Mouse (Mus musculus): ENCODE data around the gene Gsdma3. TPM values are rescaled to one million over a fixed set of nuclear protein-coding genes. Genes with fewer than 3 reads are reported as not detected.
A peak's percentile ranks its signal among the peaks of the same experiment; 100 is the strongest.

The Gsdma3 gene
- polyA plus RNA-seq, 1 experiment from 2014 or later: not detected

DNA sequence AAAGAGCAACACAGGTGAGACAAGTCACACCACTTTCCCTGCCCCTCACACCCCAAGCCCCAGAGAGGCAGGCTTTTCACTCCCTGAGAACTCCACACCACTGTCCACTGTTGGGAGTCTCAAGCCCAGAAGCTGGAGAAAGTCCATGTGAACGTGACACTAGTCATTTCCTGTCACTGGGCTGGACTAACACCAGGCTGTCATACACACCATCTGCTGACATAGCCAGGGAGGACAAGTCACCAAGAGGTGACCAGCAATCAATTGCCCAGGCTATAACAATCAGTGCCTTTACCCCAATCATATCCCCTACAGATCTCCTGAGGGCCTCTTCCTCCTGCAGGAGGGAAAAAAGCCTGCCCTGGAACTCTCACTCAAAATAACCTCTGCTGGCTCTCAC lies 42.0 kb upstream of the Gsdma3 start:
- Histone ChIP-seq H3K36me3 (ENCODE audit: control insufficient read depth, insufficient read depth, low read length) (no peaks in the 10 kb centered on the region), H3K4me3 (ENCODE audit: low read length) (no peak overlapping the region), H3K4me2 (ENCODE audit: low read depth, low read length) (no peak overlapping the region), H3K27me3 (ENCODE audit: control insufficient read depth, insufficient read depth, low read depth, low read length) (no peaks in the 10 kb centered on the region), H3K9me3 (ENCODE audit: control insufficient read depth, low read length) (no peaks in the 10 kb centered on the region), H3K27ac (ENCODE audit: low read length) (no peak overlapping the region), H3K4me1 (replicated peaks; ENCODE audit: control insufficient read depth, insufficient read depth, low read length) (peaks cover 32% of the 10 kb centered on the region), H3K9ac (ENCODE audit: low read length) (no peak overlapping the region)
- WGBS: 23% methylated on average over 1 of the region's 1 CpGs
- ATAC-seq (ENCODE audit: low read depth): no peak

DNA sequence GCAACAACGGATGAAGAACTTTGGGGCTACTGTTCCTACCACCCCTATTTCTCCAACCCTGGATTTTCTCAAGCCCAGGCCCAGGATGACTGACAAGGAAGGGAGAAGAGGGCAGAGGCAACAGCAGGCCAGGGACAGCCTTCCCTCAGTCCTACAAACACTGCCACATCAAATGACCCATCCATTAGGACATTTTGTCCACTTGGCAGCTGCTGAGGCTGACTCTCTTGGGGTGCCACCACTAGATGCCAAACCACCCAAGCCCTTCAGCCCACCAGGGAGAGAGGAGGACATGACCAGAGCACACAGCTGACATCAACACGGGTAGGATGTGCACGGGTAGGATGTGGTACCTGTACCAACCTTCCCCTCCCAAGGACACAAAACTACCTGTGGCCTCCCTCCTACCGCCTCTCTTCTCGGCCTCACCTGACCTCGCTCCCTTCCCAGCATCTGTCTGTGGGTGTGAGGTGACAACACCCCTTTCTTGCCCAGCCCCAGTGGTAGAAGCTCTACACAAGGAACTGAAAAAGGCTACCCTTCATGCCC lies 41.5 kb upstream of the Gsdma3 start:
- no peaks in the 10 kb centered on the region for H3K27me3 ChIP-seq (ENCODE audit: control insufficient read depth, insufficient read depth, low read depth, low read length)
- no peak overlapping the region for H3K4me2 ChIP-seq (ENCODE audit: low read depth, low read length)
- 92% methylated on average over 6 of the region's 6 CpGs for WGBS
- no peak overlapping the region for H3K4me3 ChIP-seq (ENCODE audit: low read length)
- H3K9me3 ChIP-seq (ENCODE audit: control insufficient read depth, low read length): no peaks in the 10 kb centered on the region
- H3K9ac ChIP-seq (ENCODE audit: low read length): no peak overlapping the region
- no peaks in the 10 kb centered on the region for H3K36me3 ChIP-seq (ENCODE audit: control insufficient read depth, insufficient read depth, low read length)
- no peak for ATAC-seq (ENCODE audit: low read depth)
- H3K27ac ChIP-seq (ENCODE audit: low read length): no peak overlapping the region
- H3K4me1 ChIP-seq (replicated peaks; ENCODE audit: control insufficient read depth, insufficient read depth, low read length): peaks cover 32% of the 10 kb centered on the region

DNA sequence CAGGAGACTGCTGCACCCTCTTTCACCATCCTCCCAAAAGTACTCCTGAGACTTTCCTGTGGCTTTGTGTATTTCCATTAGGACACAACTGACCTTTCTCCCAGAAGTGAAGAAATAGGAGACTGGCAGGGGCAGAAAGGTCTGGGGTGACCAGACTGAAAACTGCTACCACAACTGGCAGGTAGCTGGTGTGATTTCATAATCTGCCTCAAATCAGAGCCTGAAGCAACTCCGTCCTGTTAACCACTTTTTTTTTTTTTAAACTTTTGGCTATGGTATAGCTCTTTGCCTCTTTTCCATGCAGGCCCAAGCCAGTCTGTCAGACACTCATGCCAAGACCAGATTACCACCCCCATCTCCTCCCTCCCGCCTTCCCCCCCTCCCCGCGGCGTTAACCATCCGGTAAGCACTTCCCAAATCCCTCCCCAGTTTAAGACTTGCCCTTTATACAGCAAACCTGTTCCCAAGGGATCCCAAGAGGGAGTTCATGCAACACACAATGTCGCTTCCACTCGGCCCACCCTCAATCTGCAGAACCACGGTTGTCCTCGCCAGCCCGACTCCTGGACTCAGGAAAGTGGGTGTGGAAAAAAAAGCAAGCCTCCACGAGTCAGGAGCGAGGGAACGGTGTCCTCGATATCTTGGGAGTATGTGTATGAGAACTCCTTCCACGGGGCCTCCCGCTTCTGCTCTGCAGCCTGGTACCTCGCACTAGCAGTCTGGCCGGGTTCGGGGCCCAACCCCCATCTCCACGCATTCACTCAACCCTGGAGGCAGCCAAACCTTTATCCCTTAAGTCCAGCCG lies 39.9 kb upstream of the Gsdma3 start:
- no peaks in the 10 kb centered on the region for H3K36me3 ChIP-seq (ENCODE audit: control insufficient read depth, insufficient read depth, low read length)
- H3K4me3 ChIP-seq (ENCODE audit: low read length): peak overlapping the region; percentile 93
- peak overlapping the region; percentile 95 for H3K4me2 ChIP-seq (ENCODE audit: low read depth, low read length)
- peak; percentile 13 for ATAC-seq (ENCODE audit: low read depth)
- peak overlapping the region; percentile 92 for H3K9ac ChIP-seq (ENCODE audit: low read length)
- WGBS: 1% methylated on average over 22 of the region's 22 CpGs
- H3K4me1 ChIP-seq (replicated peaks; ENCODE audit: control insufficient read depth, insufficient read depth, low read length): peaks cover 32% of the 10 kb centered on the region
- H3K27me3 ChIP-seq (ENCODE audit: control insufficient read depth, insufficient read depth, low read depth, low read length): no peaks in the 10 kb centered on the region
- H3K9me3 ChIP-seq (ENCODE audit: control insufficient read depth, low read length): no peaks in the 10 kb centered on the region
- peak overlapping the region; percentile 83 for H3K27ac ChIP-seq (ENCODE audit: low read length)

DNA sequence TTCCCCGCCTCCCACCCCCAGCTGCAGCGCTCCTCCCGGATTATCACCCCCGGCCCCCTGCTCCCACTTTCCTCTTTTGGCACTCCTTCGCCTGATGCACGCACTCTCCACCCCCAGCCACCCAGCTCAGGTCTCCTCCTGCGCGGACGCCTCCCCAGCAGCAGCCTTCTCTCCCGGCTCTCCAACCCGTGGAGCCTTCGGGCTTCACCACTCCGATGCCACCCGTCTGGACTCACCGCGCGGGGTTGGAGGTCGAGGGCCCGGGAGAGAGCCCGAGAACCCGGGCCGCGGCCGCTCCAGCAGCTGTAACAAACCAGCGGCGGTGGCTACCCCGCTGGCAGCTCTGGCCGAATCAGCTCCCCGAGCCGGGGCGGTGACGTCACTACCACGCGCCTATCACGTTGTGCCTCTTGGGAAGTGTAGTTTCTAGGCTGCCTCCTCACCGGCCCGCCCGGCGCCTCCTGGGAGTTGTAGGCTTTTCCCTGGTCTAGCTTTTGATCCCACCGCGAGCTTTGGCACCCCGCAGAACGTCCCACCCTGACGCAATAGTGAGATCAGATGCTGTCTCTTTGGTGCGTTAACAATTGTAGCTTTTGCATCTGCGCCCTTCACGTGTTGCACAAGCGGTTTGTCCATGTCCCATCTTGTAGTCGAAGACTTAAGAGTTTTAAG lies 39.1 kb upstream of the Gsdma3 start, which contains the start of gene Ormdl3:
TSS of gene Ormdl3 (minus strand) at position 477 of the 672 bp plus-strand sequence.
- peaks cover 32% of the 10 kb centered on the region for H3K4me1 ChIP-seq (replicated peaks; ENCODE audit: control insufficient read depth, insufficient read depth, low read length)
- peak; percentile 95 for ATAC-seq (ENCODE audit: low read depth)
- H3K4me3 ChIP-seq (ENCODE audit: low read length): peak within 1 kb of the TSS; percentile 93
- H3K36me3 ChIP-seq (ENCODE audit: control insufficient read depth, insufficient read depth, low read length): no peaks in the 10 kb centered on the region
- H3K4me2 ChIP-seq (ENCODE audit: low read depth, low read length): peak within 1 kb of the TSS; percentile 95
- under 1% methylated on average over 49 of the region's 49 CpGs for WGBS
- no peaks in the 10 kb centered on the region for H3K9me3 ChIP-seq (ENCODE audit: control insufficient read depth, low read length)
- no peaks in the 10 kb centered on the region for H3K27me3 ChIP-seq (ENCODE audit: control insufficient read depth, insufficient read depth, low read depth, low read length)
- H3K27ac ChIP-seq (ENCODE audit: low read length): peak within 1 kb of the TSS; percentile 97
- H3K9ac ChIP-seq (ENCODE audit: low read length): peak within 1 kb of the TSS; percentile 92

DNA sequence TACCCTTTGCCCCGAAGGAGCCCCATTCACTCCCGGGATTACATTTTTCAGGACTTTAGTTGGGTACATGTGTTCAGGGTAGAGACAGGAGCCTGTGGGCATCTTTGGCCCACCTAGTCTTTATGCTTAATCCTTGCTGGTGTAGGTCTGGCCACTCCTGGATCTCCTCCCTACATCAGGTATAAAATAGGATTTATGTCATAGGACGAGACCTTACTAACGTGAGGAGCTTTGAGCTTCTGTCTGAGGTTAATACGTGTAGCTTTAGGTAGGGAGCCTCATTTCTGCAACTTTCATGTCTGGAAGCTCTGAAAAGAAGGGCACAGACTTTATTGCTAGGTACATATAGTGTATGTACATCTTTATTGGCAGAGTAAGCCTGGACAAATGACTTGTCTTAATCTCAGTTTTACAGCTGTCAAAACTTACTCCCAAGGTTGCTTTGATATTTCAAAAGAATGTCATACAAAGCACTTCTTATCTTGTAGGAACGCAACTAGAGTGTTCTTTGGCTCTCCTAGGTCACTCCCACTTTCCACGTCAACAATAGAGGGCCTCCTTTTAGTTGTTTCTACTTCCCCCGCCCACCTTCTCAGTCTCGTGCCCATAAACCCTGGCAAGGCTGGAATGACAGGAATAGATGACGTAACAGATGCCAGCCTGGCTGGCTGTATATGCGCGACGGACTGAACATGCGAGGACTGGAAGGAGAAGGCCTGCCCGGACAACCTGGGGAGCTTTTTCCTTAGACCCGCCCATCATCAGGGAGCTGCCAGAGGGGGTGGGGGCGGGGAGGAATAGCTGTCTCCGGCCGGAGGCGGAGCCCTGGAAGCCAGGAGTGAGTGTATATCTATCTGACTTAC lies 38.2 kb upstream of the Gsdma3 start:
- whole genome bisulfite sequencing: 3% methylated on average over 20 of the region's 20 CpGs
- peak overlapping the region; percentile 95 for H3K4me2 ChIP-seq (ENCODE audit: low read depth, low read length)
- H3K4me1 ChIP-seq (replicated peaks; ENCODE audit: control insufficient read depth, insufficient read depth, low read length): peaks cover 32% of the 10 kb centered on the region

DNA sequence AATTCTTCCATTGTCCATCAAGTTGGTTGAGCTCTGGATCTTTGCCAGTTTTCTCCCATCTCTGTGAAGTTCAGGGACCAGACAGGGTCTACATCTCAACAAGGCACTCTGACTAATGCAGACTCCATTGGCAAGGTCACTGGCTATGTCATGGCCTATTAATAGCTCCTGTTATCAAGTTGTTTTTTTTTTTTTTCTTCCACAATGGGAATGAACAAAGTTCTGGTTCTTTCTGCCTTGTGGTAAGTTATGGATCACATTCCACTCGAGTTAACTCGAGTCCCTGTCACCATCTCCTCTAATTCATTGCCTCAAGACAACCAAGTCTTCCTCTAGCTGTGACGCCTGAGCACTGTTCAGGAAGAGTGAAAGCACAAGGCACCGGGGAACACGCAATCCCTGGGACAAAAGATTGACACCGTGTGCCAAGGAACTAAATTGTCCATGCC lies 37.3 kb upstream of the Gsdma3 start:
- Histone ChIP-seq H3K9me3 (ENCODE audit: control insufficient read depth, low read length) (no peaks in the 10 kb centered on the region), H3K4me1 (replicated peaks; ENCODE audit: control insufficient read depth, insufficient read depth, low read length) (peaks cover 32% of the 10 kb centered on the region), H3K27me3 (ENCODE audit: control insufficient read depth, insufficient read depth, low read depth, low read length) (no peaks in the 10 kb centered on the region; the same call in 1 of the 2 replicates), H3K27ac (ENCODE audit: low read length) (peak overlapping the region; percentile 97), H3K36me3 (ENCODE audit: control insufficient read depth, insufficient read depth, low read length) (no peaks in the 10 kb centered on the region), H3K4me2 (ENCODE audit: low read depth, low read length) (peak overlapping the region; percentile 95), H3K9ac (ENCODE audit: low read length) (peak overlapping the region; percentile 60), H3K4me3 (ENCODE audit: low read length) (peak overlapping the region; percentile 93; the same call in 1 of the 2 replicates)
- WGBS: 58% methylated on average over 6 of the region's 6 CpGs
- ATAC-seq (ENCODE audit: low read depth): no peak

More for the DNA sequence above, 38.2 kb upstream of the Gsdma3 start:
- Histone ChIP-seq H3K4me3 (ENCODE audit: low read length) (peak overlapping the region; percentile 93), H3K9me3 (ENCODE audit: control insufficient read depth, low read length) (no peaks in the 10 kb centered on the region), H3K27ac (ENCODE audit: low read length) (peak overlapping the region; percentile 97), H3K36me3 (ENCODE audit: control insufficient read depth, insufficient read depth, low read length) (no peaks in the 10 kb centered on the region), H3K9ac (ENCODE audit: low read length) (peak overlapping the region; percentile 92), H3K27me3 (ENCODE audit: control insufficient read depth, insufficient read depth, low read depth, low read length) (no peaks in the 10 kb centered on the region)
- peak; percentile 74 for ATAC-seq (ENCODE audit: low read depth)

DNA sequence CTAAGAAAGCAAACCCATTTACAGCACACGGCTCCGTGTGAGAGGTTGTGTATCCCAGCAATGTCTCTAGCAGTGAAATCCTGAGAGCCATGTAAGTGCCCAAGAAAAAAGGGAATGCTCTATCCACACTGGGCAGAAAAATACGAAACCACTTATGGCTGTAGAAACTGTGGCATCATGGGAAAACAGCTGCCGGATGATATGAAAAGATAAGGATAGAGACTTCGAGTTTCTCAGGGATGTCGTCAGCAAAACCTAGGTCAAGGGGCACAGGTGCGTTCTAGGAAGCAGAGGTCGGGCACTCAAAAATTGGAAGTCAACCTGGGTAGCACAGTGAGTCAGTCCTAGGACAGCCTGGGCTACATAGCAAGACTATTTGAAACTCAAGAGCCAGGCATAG lies 36.9 kb upstream of the Gsdma3 start:
- no peaks in the 10 kb centered on the region for H3K9me3 ChIP-seq (ENCODE audit: control insufficient read depth, low read length)
- ATAC-seq (ENCODE audit: low read depth): no peak
- 74% methylated on average over 8 of the region's 8 CpGs for WGBS
- H3K4me1 ChIP-seq (replicated peaks; ENCODE audit: control insufficient read depth, insufficient read depth, low read length): peaks cover 32% of the 10 kb centered on the region
- H3K9ac ChIP-seq (ENCODE audit: low read length): no peak overlapping the region; the same call in 1 of the 2 replicates
- H3K4me2 ChIP-seq (ENCODE audit: low read depth, low read length): no peak overlapping the region
- peak overlapping the region; percentile 97 for H3K27ac ChIP-seq (ENCODE audit: low read length)
- H3K36me3 ChIP-seq (ENCODE audit: control insufficient read depth, insufficient read depth, low read length): no peaks in the 10 kb centered on the region
- H3K27me3 ChIP-seq (ENCODE audit: control insufficient read depth, insufficient read depth, low read depth, low read length): no peaks in the 10 kb centered on the region; the same call in 1 of the 2 replicates
- H3K4me3 ChIP-seq (ENCODE audit: low read length): no peak overlapping the region

DNA sequence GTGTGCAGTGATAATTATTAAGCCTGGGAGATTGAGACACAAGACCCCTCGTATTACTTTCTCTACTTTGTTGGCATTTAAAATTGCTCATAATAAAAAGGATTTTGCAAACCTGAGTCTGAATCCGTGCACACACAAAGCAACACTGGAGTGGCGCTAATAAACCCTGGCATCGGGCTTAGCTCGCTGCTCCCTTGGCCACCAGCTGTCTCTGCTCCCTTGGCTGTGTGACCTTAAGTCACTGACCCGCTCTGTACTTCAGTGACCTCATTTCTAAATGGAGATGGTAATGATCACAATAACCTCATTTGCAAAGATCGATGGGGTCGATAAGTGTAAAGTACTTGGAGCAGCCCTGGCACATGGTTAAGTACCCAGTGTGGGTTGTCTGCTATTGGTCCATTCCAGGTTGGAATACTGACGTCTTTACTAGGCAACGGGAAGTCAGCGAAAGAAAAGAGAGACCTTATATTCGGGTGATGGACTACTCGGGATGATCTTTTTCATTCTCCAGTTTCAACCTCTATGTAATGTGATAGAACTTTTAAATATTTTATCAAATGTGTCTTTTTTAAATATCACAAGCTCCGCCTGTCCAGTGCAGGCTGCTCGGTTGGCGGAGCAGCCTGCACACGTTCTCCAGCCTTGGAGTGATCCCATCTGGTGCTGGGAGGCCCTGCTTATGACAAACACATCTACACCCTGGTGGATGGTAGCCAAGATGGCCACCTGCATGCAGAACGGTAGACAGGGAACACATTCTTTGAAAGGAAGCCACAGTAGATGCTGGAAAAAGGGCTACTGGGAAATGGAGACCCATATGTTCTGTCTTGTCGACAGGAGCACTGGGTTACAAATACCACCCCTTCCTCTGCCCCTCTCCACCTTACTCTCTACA lies 35.4 kb upstream of the Gsdma3 start:
- Histone ChIP-seq H3K27me3 (ENCODE audit: control insufficient read depth, insufficient read depth, low read depth, low read length) (no peaks in the 10 kb centered on the region; the same call in 1 of the 2 replicates), H3K36me3 (ENCODE audit: control insufficient read depth, insufficient read depth, low read length) (no peaks in the 10 kb centered on the region), H3K27ac (ENCODE audit: low read length) (no peak overlapping the region), H3K4me1 (replicated peaks; ENCODE audit: control insufficient read depth, insufficient read depth, low read length) (peaks cover 27% of the 10 kb centered on the region), H3K4me2 (ENCODE audit: low read depth, low read length) (no peak overlapping the region), H3K9me3 (ENCODE audit: control insufficient read depth, low read length) (no peaks in the 10 kb centered on the region), H3K9ac (ENCODE audit: low read length) (no peak overlapping the region), H3K4me3 (ENCODE audit: low read length) (no peak overlapping the region)
- WGBS: 60% methylated on average over 19 of the region's 19 CpGs
- ATAC-seq (ENCODE audit: low read depth): no peak
